Mouse (Mus musculus) kidney, postnatal 14 days (tissue): Measurements from ENCODE around the gene Zmat5.

Source experiments
- DNase-seq: peaks from one replicate; pipeline ENCODE4 v3.0.0; 2022; ENCODE audit warnings: mixed read lengths

Zmat5 gene

DNA sequence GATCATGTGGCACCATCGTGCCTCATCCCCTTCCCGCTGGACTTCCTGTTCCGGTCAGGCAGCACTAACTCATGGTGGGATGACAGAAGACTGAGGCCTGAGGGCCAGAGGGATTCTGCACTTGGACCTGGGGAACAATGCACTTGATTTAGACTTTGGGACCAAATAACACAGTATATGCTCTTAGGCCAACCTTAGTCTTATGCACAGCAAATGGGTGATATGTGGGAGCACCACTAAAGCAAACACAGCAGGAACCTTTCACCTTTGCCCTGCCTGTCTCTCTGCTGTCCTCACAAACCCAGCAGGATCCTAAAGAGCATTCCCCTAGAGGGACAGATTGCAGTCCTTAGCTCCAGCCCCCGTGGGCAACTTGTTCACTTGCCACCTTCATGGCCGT is 36.3 kb downstream of the Zmat5 start:
- DNase-seq = no peak

GRCm38 (mm10) chr11:4744691-4745090 is 40.2 kb downstream of the Zmat5 start:
- DNase-seq = no peak

DNA sequence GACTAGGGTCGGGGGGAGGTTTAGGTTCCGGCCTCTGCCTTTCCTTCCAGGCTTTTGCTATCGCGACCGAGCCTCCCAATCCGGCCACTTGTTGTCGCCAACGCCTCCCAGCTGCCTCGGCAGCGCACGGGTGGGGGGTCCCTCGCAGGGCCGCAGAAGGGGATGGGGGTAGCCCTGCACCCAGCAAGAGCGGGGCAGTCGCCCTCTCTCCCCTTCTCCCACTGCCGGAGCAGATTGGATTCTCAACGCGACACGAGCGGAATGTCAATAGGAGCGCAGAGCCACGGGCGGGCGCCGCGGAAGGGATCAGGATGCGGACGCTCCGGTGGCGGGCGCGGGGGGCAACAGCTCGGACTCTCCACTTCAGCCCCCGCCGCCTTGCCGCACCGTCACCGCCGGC is 41.5 kb downstream of the Zmat5 start:
- no peak for DNase-seq

GRCm38 (mm10) chr11:4746733-4747132 is 42.3 kb downstream of the Zmat5 start, which contains the start of gene Cabp7:
Gene Cabp7 (minus strand): TSS chr11:4746778.
- no peak for DNase-seq

GRCm38 (mm10) chr11:4747285-4747684 is 42.8 kb downstream of the Zmat5 start:
- DNase-seq = no peak

GRCm38 (mm10) chr11:4750263-4750662 is 45.8 kb downstream of the Zmat5 start:
- DNase-seq = peak; percentile 83

DNA sequence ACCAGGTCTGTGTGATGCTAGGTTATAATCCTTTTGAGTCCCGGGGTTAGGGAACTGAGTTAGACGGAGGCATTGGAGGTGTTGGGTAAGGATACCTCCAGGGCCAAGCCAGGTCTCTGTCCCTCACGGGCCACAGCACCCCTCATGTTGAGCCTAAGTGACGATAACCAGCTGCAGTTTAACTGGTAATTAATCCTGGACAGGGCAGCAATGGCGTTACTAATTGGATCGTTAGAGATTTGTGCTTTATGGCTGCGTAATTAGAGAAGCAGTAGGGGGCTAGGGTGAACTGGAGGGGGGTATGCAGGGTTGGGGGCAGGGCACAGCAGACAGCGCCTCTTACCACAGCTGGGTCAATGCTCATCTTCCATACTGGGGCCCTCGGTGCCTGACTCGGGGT is 48.4 kb downstream of the Zmat5 start:
- no peak for DNase-seq

DNA sequence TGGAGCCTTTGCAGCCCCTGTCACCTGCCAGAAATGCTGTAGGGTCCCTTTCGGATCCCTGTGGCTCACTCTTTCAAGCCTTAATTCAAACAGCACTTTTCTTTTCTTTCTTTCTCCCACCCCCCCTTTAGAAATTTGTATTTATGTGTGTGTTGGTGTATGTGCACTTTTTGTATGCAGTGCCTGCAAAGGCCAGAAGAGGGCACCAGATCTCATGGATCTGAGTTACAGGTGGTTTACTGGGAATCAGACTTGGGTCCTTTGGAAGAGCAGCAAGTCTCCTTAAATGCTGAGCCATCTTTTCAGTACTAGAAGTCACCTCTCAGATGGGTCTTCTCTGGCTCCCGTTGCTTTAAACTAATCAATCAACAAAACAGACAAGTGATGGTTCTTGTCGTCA is 49.6 kb downstream of the Zmat5 start:
- DNase-seq = no peak

GRCm38 (mm10) chr11:4754867-4755266 is 50.4 kb downstream of the Zmat5 start:
- no peak for DNase-seq

- no peak for DNase-seq
These were observed 52.0 kb downstream of the Zmat5 start for GRCm38 (mm10) chr11:4756460-4756859.

DNA sequence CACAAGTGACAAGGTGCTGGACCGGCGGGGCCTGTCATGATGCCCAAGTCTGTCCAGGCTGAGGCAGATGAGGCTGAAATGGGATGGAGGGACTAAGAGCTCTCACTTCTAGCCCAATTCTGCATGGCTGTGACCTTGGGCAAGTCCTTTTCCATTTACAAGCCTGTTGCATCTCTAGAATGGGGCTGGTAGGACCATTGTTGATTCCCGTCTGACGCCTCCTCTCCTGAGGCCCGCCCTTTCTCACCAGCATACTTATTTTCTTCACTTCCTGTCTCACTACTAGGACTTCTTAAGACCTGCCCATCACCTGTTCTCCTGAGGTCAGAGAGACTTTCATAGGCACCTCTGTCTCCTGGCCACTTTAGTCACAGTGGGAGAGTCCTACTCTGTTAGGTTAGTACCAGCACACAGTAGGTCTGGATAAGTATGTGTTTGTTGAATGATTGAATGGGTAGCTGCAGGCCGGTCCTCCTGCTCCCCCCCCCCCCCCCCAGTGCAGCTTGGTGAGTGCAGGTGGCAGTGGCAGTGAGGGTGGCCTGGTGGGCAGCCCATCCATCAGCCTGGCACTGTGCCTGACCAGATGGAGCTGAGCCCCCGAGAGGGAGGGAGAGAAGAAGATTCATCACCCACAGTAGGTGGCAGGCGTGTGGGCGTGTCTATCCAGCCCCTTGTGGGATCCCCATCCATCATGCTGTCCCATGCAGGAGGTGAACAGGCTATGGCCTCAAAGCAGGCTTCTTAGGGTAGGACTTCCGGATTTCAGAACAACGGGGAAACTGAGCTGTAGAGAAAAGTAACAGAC is 52.7 kb downstream of the Zmat5 start:
- no peak for DNase-seq

GRCm38 (mm10) chr11:4757789-4758158 is 53.3 kb downstream of the Zmat5 start:
- DNase-seq = no peak

GRCm38 (mm10) chr11:4760438-4760837 is 56.0 kb downstream of the Zmat5 start:
- peak; percentile 81 for DNase-seq

- no peak for DNase-seq
These were observed 57.5 kb downstream of the Zmat5 start for GRCm38 (mm10) chr11:4761991-4762390.

DNA sequence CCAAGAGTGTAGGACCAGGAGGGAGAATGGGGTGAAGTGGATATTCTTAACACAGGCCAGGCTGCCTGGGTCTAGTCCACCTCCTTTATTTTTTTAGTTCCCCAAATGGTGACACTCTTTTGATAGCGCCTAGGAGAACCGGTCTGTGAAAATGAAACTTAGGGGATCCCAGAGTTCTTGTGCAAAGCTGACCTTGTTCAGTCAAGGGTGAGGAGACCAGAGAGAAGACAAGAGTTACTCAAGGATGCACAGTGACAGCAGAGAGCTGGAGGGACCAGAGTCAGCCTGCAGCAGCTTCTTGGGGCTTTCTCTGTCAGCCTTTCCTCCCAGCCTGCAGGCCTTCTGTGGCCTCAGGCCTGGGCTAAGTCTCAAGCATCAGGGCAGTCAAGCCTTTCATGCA is 58.0 kb downstream of the Zmat5 start:
- no peak for DNase-seq

DNA sequence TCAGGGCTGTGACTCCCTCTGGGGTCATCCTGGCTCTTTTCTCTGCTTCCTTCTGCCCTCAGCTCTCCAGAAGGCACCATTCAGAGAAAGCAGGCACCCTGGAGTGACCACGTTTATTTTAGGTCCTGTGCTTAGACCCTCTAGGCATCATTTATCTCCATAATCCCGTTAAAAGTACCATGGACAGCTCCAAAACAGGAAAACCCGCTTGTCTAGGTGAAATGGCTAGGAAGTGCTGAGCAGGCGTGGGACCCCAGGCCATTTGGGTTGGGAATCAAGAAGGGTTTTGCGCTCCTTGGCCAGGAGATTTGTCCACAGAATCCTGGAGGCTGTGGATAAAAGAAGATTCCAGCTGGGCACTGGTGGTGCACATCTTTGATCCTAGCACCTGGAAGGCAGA is 59.2 kb downstream of the Zmat5 start:
- no peak for DNase-seq

- DNase-seq = no peak
These were observed 60.0 kb downstream of the Zmat5 start for GRCm38 (mm10) chr11:4764476-4764875.

DNA sequence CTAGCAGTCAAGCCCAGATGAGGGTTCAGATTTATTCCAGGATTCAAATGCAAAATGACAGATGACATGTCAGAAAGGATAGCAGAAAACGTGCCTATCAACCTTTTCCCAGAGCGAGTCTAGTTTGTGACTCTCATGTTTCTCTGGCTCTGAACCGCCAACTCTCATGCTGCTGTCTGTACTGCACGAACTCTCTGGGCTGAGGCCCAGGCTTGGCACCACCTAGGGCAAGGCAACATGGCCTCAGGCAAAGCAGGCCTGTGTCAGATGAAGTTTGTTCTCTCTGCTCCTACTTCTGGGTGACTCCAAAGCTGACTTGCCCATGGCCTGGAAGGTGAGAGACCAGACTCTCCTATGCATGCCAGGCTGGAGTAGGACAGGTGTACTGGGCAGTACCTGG is 63.9 kb downstream of the Zmat5 start:
- DNase-seq = no peak

DNA sequence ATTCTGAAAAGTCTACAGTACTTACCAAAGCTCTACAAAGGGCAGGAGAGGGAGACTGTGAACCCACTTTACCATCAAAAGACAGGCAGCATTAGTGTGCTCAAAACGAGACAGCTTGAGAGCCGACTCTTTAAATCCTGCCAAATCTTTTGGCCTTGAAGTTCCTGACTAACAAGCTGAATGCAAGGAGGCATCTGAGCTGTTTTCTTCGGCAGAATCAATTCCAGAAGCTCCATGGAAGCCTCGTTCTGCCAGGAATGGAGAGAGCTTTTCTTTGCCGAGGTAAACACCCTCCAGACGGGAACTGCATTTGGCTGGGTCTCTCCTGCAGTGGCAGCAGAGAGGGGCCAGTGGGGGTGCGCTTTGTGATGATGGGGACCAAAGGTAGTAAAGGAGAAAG is 64.8 kb downstream of the Zmat5 start:
- DNase-seq = no peak

- no peak for DNase-seq
These were observed 65.4 kb downstream of the Zmat5 start for GRCm38 (mm10) chr11:4769881-4770280.

DNA sequence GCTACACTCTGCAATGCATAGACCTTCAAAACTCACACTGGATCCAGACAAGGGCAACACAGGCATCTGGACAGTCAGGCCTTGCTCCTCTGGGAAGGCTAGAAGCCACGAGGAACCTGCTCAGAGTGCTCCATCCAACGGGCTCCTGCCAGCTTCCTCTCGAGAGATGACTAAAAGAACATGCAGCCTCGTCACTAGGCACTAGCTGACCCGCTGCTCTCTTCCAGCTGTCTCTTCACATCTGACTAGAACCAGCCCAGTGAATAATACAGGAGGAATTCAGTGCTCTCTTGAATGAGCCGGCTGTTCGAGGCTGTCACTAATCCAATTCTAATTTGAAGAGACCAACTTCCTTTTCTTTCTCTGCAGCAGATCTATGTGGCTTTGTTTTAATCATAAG is 67.3 kb downstream of the Zmat5 start:
- no peak for DNase-seq

DNA sequence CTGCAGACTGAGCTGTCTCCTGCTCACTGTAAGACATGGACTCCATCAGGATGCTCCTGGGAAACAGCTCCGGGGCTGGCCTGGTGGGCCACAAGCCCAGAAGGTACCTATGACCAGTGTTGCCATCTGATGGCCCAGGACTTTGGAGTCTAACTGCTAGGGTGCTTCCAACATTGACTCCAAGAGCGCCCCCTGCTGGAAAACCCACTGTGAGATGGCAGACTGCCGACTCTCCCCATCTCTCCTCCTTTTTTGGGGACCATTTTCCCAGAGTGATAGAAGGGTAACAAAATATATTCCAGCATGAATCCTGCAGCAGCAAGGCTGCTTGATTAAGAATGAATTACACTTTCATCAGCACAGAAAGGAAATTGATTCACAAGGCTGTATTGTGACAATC is 68.4 kb downstream of the Zmat5 start:
- DNase-seq = peak; percentile 58

DNA sequence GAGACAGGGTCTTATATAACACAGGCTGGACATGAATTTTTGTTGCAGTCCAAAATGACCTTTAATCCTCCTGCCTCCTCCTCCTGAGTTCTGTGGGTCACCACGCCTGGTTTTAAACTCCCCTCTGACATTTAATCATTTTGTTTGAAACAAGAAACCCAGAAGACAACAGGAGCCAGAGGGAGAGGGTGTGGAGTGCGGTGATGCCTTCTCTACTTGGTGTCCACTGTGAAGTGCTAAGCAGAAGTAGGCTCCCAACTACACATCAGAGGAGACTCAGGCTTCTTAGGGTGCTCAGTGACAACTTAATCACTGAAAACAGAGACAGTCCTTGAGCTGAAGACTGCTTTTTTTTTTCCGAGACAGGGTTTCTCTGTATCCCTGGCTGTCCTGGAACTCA is 76.4 kb downstream of the Zmat5 start:
- DNase-seq = no peak

DNA sequence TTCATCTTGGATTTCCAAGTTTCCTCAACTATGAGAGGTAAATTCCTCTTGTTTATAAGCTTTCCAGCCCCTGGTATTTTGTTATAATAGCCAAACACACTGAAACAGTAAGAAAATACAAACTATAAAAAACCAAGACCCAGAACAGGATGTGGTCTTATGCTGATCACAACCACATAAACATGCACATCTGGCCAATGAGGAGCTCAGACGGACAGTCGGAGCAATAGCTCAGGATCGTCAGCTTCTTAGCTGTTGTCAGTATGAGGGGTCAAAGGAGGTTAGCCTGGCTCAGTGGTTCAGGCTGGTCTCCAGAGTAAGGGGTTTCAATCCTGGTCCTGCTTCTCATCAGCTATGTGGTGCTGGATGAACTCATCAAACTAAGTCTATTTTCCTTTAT is 78.6 kb downstream of the Zmat5 start:
- no peak for DNase-seq

- peak; percentile 13 for DNase-seq
These were observed 80.2 kb downstream of the Zmat5 start for GRCm38 (mm10) chr11:4784629-4785142.
